Mouse (Mus musculus): Measurements from ENCODE around the gene Acss2. TPM values are rescaled to one million over a fixed set of nuclear protein-coding genes. Genes with fewer than 3 reads are reported as not detected.

Acss2 gene
- polyA plus RNA-seq, 1 experiment from 2014 or later = 13.4 TPM

GRCm38 (mm10) chr2:155582384-155582995, 64.7 kb downstream of the Acss2 start:
- ATAC-seq (ENCODE audit: insufficient number of reproducible peaks, low FRiP score, low TSS enrichment, low read depth) = no peak
- WGBS = 76% methylated on average over 4 of the region's 4 CpGs

GRCm38 (mm10) chr2:155582996-155583395, 65.2 kb downstream of the Acss2 start:
- H3K4me2 ChIP-seq = no peak overlapping the region
- no peaks in the 10 kb centered on the region for H3K9me3 ChIP-seq
- WGBS = 85% methylated on average over 5 of the region's 5 CpGs
- ATAC-seq (ENCODE audit: insufficient number of reproducible peaks, low FRiP score, low TSS enrichment, low read depth) = no peak
- no peaks in the 10 kb centered on the region for H3K27me3 ChIP-seq
- H3K27ac ChIP-seq = no peak overlapping the region
- peaks cover 5% of the 10 kb centered on the region for H3K36me3 ChIP-seq
- H3K4me1 ChIP-seq = no peaks in the 10 kb centered on the region
- no peak overlapping the region for H3K4me3 ChIP-seq
- H3K9ac ChIP-seq = no peak overlapping the region

More at GRCm38 (mm10) chr2:155582384-155582995, 64.7 kb downstream of the Acss2 start:
- H3K4me2 ChIP-seq = no peak overlapping the region
- H3K4me1 ChIP-seq = no peaks in the 10 kb centered on the region
- peaks cover 8% of the 10 kb centered on the region for H3K36me3 ChIP-seq
- H3K9ac ChIP-seq = no peak overlapping the region
- no peak overlapping the region for H3K4me3 ChIP-seq
- no peaks in the 10 kb centered on the region for H3K27me3 ChIP-seq
- H3K27ac ChIP-seq = no peak overlapping the region
- H3K9me3 ChIP-seq = no peaks in the 10 kb centered on the region

- 49% methylated on average over 5 of the region's 5 CpGs for WGBS
- H3K4me2 ChIP-seq = no peak overlapping the region
- ATAC-seq (ENCODE audit: insufficient number of reproducible peaks, low FRiP score, low TSS enrichment, low read depth) = no peak
Observed at GRCm38 (mm10) chr2:155583927-155584530, 66.3 kb downstream of the Acss2 start.

GRCm38 (mm10) chr2:155585082-155585481, 67.3 kb downstream of the Acss2 start:
- Histone ChIP-seq H3K4me3 (no peak overlapping the region), H3K4me2 (no peak overlapping the region), H3K27ac (no peak overlapping the region), H3K9ac (no peak overlapping the region), H3K4me1 (no peaks in the 10 kb centered on the region), H3K36me3 (no peaks in the 10 kb centered on the region; the same call in 1 of the 2 replicates), H3K9me3 (no peaks in the 10 kb centered on the region), H3K27me3 (no peaks in the 10 kb centered on the region)
- no peak for ATAC-seq (ENCODE audit: insufficient number of reproducible peaks, low FRiP score, low TSS enrichment, low read depth)
- 88% methylated on average over 9 of the region's 9 CpGs for WGBS

More at GRCm38 (mm10) chr2:155583927-155584530, 66.3 kb downstream of the Acss2 start:
- Histone ChIP-seq H3K4me1 (no peaks in the 10 kb centered on the region), H3K27ac (no peak overlapping the region), H3K27me3 (no peaks in the 10 kb centered on the region), H3K9me3 (no peaks in the 10 kb centered on the region), H3K4me3 (no peak overlapping the region), H3K9ac (no peak overlapping the region), H3K36me3 (no peaks in the 10 kb centered on the region; the same call in 1 of the 2 replicates)

GRCm38 (mm10) chr2:155585486-155585885, 67.7 kb downstream of the Acss2 start:
- Histone ChIP-seq H3K27me3 (no peaks in the 10 kb centered on the region), H3K4me3 (no peak overlapping the region), H3K4me1 (no peaks in the 10 kb centered on the region), H3K9me3 (no peaks in the 10 kb centered on the region), H3K36me3 (no peaks in the 10 kb centered on the region; the same call in 1 of the 2 replicates), H3K27ac (no peak overlapping the region), H3K9ac (no peak overlapping the region), H3K4me2 (no peak overlapping the region)
- no peak for ATAC-seq (ENCODE audit: insufficient number of reproducible peaks, low FRiP score, low TSS enrichment, low read depth)
- WGBS = 69% methylated on average over 10 of the region's 10 CpGs

- H3K27ac ChIP-seq = no peak overlapping the region
- H3K36me3 ChIP-seq = no peaks in the 10 kb centered on the region; the same call in 1 of the 2 replicates
- no peak overlapping the region for H3K4me3 ChIP-seq
- no peaks in the 10 kb centered on the region for H3K27me3 ChIP-seq
- 78% methylated on average over 3 of the region's 3 CpGs for WGBS
- H3K4me2 ChIP-seq = no peak overlapping the region
- H3K9me3 ChIP-seq = no peaks in the 10 kb centered on the region
- H3K4me1 ChIP-seq = peaks cover 7% of the 10 kb centered on the region
- ATAC-seq (ENCODE audit: insufficient number of reproducible peaks, low FRiP score, low TSS enrichment, low read depth) = no peak
- H3K9ac ChIP-seq = no peak overlapping the region
Observed at GRCm38 (mm10) chr2:155588136-155588535, 70.4 kb downstream of the Acss2 start.

- H3K4me1 ChIP-seq = peaks cover 7% of the 10 kb centered on the region
- no peak overlapping the region for H3K4me2 ChIP-seq
- no peak for ATAC-seq (ENCODE audit: insufficient number of reproducible peaks, low FRiP score, low TSS enrichment, low read depth)
- H3K27ac ChIP-seq = no peak overlapping the region
- no peaks in the 10 kb centered on the region for H3K27me3 ChIP-seq
- H3K9me3 ChIP-seq = no peaks in the 10 kb centered on the region
- H3K4me3 ChIP-seq = no peak overlapping the region
- H3K9ac ChIP-seq = no peak overlapping the region
- no peaks in the 10 kb centered on the region; the same call in 1 of the 2 replicates for H3K36me3 ChIP-seq
- 83% methylated on average over 6 of the region's 6 CpGs for WGBS
Observed at GRCm38 (mm10) chr2:155589521-155589920, 71.8 kb downstream of the Acss2 start.

- Histone ChIP-seq H3K27me3 (no peaks in the 10 kb centered on the region), H3K4me2 (no peak overlapping the region), H3K4me1 (peaks cover 7% of the 10 kb centered on the region), H3K36me3 (no peaks in the 10 kb centered on the region), H3K9me3 (no peaks in the 10 kb centered on the region), H3K4me3 (no peak overlapping the region), H3K9ac (no peak overlapping the region), H3K27ac (no peak overlapping the region)
- ATAC-seq (ENCODE audit: insufficient number of reproducible peaks, low FRiP score, low TSS enrichment, low read depth) = no peak
- WGBS = 91% methylated on average over 2 of the region's 2 CpGs
Observed at GRCm38 (mm10) chr2:155590876-155591275, 73.1 kb downstream of the Acss2 start.

GRCm38 (mm10) chr2:155591676-155592075, 73.9 kb downstream of the Acss2 start:
- no peak for ATAC-seq (ENCODE audit: insufficient number of reproducible peaks, low FRiP score, low TSS enrichment, low read depth)
- H3K4me1 ChIP-seq = peaks cover 7% of the 10 kb centered on the region
- no peaks in the 10 kb centered on the region for H3K36me3 ChIP-seq
- peak overlapping the region; percentile 69 for H3K9ac ChIP-seq
- peak overlapping the region; percentile 90 for H3K27ac ChIP-seq
- no peaks in the 10 kb centered on the region for H3K9me3 ChIP-seq
- peak overlapping the region; percentile 63 for H3K4me3 ChIP-seq
- peak overlapping the region; percentile 69 for H3K4me2 ChIP-seq
- H3K27me3 ChIP-seq = no peaks in the 10 kb centered on the region
- 5% methylated on average over 6 of the region's 6 CpGs for WGBS

- Histone ChIP-seq H3K9ac (peak within 1 kb of the TSS; percentile 69), H3K4me3 (peak within 1 kb of the TSS; percentile 63), H3K4me2 (peak within 1 kb of the TSS; percentile 69), H3K36me3 (no peaks in the 10 kb centered on the region), H3K27me3 (no peaks in the 10 kb centered on the region), H3K27ac (peak within 1 kb of the TSS; percentile 90), H3K4me1 (peaks cover 9% of the 10 kb centered on the region), H3K9me3 (no peaks in the 10 kb centered on the region)
- 1% methylated on average over 53 of the region's 53 CpGs for WGBS
- ATAC-seq (ENCODE audit: insufficient number of reproducible peaks, low FRiP score, low TSS enrichment, low read depth) = peak; percentile 89
Observed at GRCm38 (mm10) chr2:155592137-155592853, 74.5 kb downstream of the Acss2 start, which contains the start of gene Gss. TSS of gene Gss (minus strand) at chr2:155592810.

- no peaks in the 10 kb centered on the region for H3K36me3 ChIP-seq
- peak overlapping the region; percentile 57; the same call in 1 of the 2 replicates for H3K27ac ChIP-seq
- H3K9me3 ChIP-seq = no peaks in the 10 kb centered on the region
- H3K27me3 ChIP-seq = no peaks in the 10 kb centered on the region
- no peak for ATAC-seq (ENCODE audit: insufficient number of reproducible peaks, low FRiP score, low TSS enrichment, low read depth)
- peaks cover 9% of the 10 kb centered on the region for H3K4me1 ChIP-seq
- WGBS = 0% methylated on average over 9 of the region's 9 CpGs
- peak overlapping the region; percentile 63 for H3K4me3 ChIP-seq
- H3K9ac ChIP-seq = peak overlapping the region; percentile 69; the same call in 1 of the 2 replicates
- peak overlapping the region; percentile 69 for H3K4me2 ChIP-seq
Observed at GRCm38 (mm10) chr2:155592854-155593283, 75.1 kb downstream of the Acss2 start.

GRCm38 (mm10) chr2:155595516-155595915, 77.8 kb downstream of the Acss2 start:
- WGBS = 76% methylated on average over 6 of the region's 6 CpGs
- Histone ChIP-seq H3K4me1 (peaks cover 9% of the 10 kb centered on the region), H3K36me3 (no peaks in the 10 kb centered on the region), H3K9me3 (no peaks in the 10 kb centered on the region), H3K4me2 (no peak overlapping the region), H3K4me3 (no peak overlapping the region), H3K27me3 (no peaks in the 10 kb centered on the region), H3K27ac (no peak overlapping the region), H3K9ac (no peak overlapping the region)
- no peak for ATAC-seq (ENCODE audit: insufficient number of reproducible peaks, low FRiP score, low TSS enrichment, low read depth)

Data from limb, embryonic 15.5 days (tissue).